Mouse (Mus musculus) adrenal gland (tissue): ENCODE data around the gene Pusl1.

ENCODE experiments used
- intact Hi-C: fragments of 180-260 bp; cut with DNase I; formaldehyde crosslinking; loops from one replicate; pipeline ENCODE4 v1.15.1; 2025

Pusl1 gene

DNA sequence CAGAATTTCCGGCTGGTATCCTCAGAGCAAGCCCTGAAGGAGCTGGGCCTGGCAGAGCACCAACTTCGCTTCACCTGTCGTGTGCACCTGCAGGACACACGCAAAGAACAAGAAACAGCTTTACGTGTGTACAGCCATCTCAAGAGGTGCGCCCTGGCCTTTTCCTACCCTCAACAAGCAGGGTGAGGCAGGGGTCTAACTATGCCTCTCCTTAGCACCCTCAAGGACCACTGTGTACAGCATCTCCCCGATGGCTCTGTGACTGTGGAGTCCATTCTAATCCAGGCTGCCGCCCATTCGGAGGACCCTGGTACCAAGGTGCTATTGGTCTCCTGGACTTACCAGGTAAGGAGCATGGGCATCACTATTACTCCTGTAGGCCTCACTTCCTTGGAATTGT is 3.4 kb downstream of the Pusl1 start:
- intact Hi-C loops: no loop called here

- intact Hi-C loops: no loop called here
Measured at GRCm38 (mm10) chr4:155887674-155888073, 3.9 kb downstream of the Pusl1 start.

GRCm38 (mm10) chr4:155886330-155886729 is 5.3 kb downstream of the Pusl1 start:
- intact Hi-C loops: no loop called here

DNA sequence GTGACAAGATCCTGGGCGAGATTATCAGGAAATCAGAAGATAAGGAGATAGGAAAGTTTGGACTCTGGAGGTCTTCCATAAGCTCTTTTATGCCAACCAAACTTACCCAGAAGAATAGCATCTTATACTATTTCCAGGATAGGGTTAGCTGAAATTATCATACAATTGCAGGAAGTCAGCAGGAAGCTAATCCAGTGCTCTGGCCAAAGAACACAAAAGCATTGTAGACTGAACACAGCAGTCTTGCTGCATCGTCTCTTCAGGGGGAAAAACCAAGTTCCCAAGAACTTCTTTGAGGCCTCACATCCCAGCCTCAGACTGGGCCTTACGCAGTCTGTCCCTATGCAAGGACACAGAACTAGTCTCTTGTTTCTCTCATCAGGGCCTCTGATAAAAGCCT is 8.0 kb downstream of the Pusl1 start:
- intact Hi-C loops: no loop called here

DNA sequence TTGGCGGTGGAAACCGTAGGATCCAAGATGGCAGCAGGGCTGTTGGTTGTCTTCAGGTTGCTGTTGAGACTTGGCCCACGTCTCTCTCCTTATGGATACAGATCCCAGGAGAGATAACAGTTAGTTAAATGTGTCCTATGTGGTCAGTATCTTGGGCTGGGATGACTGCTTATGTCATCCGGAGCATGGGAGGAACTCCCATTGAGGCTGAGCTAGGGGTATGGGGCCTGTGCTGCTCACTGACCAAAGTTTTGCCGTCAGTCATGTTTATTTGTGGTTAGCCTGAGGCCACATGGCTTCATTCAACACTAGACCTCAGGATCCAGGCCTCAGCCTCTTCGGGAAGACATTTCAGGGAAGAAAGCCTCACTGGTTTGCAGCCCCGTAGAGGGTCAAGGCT is 20.2 kb downstream of the Pusl1 start:
- intact Hi-C loops: no loop called here

- intact Hi-C loops: no loop called here
Measured at GRCm38 (mm10) chr4:155869317-155870033, 22.1 kb downstream of the Pusl1 start, which contains the start of the genes Cptp and Ints11. Gene Cptp, minus strand, starts transcription at chr4:155869440. Gene Ints11, plus strand, starts transcription at chr4:155869546.

DNA sequence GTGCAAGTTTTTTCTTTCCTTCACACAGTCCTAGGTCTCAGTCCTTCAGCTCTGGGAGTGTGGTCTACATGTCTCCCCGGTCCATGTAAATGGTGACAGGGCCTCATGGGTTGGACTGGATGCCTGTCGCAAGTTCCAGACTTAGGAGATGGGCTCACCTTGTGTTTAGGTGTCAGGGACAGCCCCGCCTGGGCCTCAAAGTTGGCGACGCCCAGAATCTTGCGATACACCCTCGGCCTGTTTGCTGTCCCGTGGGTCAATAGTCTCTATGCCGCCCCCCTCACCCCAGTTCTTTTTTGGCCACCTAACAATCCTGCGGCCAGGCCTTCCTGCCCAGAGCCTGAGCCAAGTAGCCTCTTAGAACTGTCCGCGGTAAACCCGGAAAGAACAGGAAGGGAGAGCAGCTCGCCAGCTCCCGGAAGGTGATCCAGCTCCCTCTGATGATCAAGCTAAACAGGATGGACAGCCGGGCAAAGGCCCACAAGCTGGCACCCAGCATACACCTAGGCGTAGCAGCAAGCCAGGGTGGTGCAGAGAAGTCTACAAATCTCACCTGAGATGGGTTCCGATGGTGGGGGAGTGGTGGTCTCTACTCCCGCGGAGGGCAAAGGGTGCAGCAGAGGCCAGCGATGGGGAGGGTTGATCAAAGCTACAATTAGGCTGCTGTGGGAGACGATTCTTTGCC is 22.8 kb downstream of the Pusl1 start:
- intact Hi-C loops: no loop called here

DNA sequence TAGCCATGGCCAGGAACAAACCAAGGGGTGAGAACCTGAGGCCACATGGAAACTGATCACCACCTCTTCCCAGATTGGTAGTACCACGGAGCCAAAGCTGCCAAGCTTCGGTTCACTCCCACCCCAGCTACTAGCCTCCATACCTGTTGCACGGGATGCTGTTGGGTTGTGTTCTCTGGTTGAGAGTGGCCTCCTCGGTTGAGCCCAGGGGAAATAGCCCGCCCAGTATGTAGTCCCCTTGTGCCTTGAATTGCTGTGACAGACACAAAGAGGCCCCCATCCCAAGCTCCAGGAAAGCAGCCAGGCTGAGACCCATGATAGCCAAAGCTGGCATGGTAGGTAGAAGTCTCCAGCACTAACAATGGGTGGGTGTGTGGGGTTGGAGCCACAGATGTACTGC is 28.6 kb downstream of the Pusl1 start, which contains the start of gene Tas1r3:
Gene Tas1r3, minus strand, starts transcription at position 362 of the 400 bp plus-strand sequence.
- intact Hi-C loops: no loop called here

DNA sequence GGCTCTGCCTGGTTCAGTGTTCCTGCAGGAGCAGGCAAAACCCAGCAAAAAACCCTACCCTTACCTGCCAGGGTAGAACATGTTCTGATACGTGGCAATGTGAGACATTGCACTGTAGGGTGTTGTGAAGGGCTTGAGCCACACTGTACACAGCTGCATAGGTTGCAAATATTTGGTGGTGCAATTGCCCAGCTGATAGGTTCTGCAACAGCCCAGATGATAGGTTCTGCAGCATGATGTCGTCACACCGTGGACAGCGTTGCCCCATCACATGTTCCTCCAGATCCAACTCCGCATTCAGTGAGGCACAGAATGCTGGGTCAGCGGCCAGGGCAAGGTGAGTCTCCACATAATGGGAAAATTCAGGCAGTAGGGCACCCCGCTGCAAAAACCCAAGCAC is 29.8 kb downstream of the Pusl1 start:
- intact Hi-C loops: no loop called here

DNA sequence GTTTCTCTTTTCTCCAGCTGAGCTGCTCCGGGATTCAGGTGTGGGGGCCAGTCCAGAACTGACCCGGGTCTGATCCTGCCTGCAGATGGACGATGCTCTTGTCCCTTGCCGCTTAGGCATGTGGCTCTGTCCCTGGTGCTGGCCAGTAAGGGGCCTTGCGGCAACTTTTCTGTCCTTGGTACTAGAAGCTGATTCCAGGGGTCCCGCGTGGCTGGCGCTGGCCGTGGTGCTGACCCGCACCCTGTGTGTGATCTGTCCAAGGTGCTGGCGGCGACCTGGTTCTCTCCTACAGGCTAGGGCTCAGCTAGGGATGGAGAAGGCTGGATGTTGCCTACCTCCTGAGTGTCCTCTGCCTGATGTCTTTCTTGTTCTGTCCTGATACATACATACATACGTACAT is 32.3 kb downstream of the Pusl1 start:
- intact Hi-C loops: no loop called here

GRCm38 (mm10) chr4:155856881-155857280 is 34.7 kb downstream of the Pusl1 start:
- intact Hi-C loops: no loop called here

DNA sequence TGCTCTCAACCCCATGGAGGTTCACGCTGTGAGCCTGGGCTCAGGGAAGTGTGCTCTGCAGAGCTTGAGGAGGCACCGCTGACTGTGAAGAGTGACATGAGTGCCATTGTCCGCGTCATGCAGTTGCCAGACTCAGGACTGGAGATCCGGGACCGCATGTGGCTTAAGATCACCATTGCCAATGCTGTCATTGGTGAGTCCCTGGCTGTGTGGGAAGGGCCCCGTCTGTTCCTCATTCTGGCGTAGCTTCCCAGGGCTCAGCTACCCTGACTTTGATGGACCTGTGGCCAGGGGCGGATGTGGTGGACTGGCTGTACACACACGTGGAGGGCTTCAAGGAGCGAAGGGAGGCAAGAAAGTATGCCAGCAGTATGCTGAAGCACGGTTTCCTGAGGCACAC is 35.5 kb downstream of the Pusl1 start:
- intact Hi-C loops: no loop called here

DNA sequence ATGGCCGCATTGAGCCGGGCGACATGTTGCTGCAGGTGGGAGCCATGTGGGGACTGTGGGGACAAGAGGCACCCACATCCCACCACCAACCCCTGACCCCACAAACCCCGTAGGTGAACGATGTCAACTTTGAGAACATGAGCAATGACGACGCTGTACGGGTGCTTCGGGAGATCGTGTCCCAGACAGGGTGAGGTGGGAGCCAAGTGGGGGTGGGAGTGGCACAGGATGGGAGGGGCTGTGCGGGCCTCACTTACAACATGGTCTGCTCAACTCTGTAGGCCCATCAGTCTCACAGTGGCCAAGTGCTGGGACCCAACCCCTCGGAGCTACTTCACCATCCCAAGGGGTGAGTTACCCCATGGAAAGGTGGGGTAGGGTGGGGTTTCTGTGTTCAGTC is 36.6 kb downstream of the Pusl1 start:
- intact Hi-C loops: no loop called here

DNA sequence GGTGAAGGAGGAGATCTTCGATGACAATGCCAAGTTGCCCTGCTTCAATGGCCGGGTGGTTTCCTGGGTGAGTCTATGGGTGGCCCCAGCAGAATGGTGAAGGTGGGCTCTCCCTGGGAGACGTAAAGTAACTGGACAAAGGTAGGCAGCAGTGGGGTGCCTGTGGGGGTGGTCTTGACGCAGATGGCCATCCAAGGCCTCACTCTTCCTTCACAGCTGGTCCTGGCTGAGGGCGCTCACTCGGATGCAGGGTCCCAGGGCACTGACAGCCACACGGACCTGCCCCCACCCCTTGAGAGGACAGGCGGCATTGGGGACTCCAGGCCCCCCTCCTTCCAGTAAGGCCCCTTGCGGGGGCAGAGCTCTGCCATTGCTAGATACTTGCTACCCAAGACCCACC is 38.2 kb downstream of the Pusl1 start:
- intact Hi-C loops: no loop called here

GRCm38 (mm10) chr4:155851951-155852411 is 39.6 kb downstream of the Pusl1 start:
- intact Hi-C loops: no loop called here

GRCm38 (mm10) chr4:155851368-155851767 is 40.2 kb downstream of the Pusl1 start:
- intact Hi-C loops: no loop called here

DNA sequence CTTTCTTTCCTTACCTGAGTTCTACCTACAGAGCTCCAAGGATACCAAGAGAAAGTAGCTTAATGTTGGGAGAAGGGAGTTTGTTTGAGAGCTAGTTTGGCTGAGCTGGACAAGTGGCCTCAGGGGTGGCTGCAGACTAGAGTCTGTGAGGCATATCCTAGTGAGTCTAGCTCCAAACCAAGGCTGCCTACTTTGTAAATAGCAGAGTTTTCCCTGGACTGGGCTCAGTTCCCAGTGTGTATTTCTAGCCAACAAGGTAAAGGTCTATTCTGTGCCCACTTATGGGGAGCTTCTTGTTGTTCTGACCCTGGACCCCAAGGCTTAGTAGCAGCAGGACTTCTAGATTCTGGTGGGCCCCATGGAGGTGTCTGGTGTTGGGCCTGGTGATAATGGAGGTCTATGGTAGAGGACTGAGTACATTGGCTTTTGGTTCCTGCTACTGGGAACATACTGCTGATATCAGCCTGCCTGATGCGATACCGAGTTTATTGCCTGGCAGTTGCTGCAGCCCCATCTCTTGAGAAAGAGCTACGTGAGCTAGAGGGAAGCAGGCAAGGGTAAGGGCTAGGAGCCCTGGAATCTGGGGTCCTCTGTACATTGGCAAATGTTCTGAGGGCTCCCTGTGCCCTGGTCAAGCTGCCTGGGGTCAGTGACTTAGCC is 41.7 kb downstream of the Pusl1 start:
- intact Hi-C loops: no loop called here

DNA sequence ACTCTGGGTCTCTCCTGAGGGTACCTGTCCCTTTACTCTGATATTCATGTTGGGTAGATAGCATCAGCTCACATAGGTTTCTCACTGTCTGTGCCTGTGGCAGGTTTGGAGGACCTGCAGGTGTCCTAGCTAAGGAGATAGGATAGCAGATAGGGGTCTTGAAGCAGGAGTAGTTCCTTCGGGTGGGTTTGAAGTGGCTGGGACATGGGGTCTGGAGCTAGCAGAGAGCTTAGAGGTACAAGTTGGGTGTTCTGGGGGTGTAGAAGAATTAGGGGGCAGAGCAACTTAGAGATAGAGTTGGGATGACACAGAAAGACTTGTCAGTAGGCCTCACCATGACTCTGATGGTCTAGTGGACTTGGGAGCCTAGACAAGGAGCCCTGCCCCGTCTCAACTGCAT is 42.2 kb downstream of the Pusl1 start:
- intact Hi-C loops: no loop called here

DNA sequence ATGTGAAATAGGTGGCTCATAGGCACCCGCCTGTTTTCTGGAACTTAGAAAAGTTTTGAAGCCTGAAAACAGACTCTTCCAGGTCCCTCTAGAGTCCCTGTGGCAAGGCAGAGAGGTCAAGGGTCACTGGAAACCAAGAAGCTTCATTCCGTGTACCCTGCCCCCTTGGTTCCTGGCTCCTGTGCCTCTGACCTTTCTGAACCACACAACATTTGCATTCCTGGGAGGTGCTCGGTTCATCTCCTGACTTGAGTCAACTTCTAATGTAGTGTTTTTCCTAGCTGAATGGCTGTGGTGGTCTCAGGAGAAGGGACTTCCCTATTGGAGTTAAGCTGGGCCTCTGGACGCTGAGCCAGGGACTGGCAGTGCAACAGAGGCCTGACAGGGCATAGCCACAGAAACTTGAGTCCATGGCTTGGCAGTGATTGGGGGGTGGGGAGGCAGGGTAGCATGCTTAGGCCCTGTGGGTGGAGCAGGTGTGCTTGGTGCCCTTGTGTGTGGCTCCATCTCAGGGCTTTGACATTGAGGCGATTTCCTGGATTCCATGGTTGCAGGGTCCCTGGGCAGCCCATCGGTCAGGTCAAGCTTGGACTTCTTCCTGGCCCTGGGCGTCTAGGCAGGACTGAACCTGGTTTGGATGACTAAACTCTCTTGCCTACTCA is 43.0 kb downstream of the Pusl1 start:
- intact Hi-C loops: no loop called here

DNA sequence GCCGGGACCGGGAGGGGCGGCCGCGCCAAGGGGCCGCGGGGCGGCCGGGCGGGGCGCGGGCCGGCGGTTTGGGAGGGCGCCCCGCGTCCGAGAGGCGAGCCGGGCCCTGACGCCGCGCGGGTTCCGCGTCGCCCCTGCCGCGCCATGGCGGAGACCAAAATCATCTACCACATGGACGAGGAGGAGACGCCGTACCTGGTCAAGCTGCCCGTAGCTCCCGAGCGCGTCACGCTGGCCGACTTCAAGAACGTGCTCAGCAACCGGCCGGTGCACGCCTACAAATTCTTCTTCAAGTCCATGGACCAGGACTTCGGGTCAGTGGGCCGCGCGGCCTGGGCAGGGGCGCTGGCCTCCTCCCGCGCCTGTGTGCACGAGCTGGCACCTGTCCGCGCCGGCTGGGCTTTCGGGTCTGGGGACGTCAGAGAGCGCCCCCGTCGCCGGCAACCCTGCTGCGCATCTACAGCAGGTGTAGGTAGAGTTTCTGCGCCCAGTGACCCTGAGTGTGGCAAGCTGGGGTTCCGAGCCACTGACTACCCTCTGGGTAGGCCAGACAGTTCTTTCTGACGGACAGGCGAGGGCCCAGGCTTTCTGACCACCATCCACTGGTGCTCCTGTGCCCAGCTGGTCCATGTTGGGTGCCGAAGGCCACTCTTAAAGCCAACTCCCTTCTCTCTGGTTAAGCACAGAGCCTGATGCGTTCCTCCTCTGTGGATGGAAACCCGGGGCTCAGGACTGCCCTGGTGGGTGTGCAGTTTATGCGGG is 43.8 kb downstream of the Pusl1 start:
- intact Hi-C loops: no loop called here
